Mouse (Mus musculus): ENCODE data around the gene Ccdc40.

The Ccdc40 gene

DNA sequence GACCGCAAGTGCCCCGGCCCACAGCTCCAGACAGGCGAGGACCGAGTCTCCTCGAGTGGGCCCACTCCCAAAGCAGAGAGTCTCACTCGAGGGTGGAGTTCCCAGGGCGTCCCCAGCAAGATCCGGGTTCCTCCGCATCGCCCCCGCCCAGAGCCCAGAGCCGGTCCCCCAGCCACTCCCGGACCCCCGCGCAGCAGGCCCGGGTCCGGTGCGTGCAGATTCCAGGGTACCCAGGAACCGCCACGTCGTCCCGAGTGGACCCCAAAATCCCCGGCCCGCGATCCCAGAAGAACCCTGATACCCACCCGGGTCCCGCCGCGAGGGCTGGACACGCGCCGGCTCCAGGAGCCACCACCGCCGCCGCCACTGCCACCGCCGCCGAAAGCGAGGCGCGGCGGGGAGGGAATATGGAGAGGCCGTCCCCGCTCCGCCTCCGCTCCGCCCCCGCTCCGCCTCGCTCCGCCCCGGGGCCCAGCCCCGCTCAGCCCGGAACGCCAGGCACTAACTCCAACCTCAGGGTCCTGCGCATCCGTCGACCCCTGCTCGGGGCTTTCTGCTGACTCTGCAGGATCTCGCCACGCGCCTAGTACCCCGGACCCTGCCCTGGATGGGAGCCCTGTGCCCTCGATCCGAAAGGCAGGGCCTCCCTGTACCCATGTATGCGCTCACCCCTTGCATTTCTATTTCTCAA is at the start of gene Ccdc40, which contains the start of gene Tbc1d16:
Ccdc40 (plus strand) TSS at position 482 of the 691 bp plus-strand sequence.
Tbc1d16 (minus strand) TSS at position 409 of the 691 bp plus-strand sequence.
- in situ Hi-C loops (cut with MboI; ENCODE audit: low sequenced_read_pairs) = no loop called here

DNA sequence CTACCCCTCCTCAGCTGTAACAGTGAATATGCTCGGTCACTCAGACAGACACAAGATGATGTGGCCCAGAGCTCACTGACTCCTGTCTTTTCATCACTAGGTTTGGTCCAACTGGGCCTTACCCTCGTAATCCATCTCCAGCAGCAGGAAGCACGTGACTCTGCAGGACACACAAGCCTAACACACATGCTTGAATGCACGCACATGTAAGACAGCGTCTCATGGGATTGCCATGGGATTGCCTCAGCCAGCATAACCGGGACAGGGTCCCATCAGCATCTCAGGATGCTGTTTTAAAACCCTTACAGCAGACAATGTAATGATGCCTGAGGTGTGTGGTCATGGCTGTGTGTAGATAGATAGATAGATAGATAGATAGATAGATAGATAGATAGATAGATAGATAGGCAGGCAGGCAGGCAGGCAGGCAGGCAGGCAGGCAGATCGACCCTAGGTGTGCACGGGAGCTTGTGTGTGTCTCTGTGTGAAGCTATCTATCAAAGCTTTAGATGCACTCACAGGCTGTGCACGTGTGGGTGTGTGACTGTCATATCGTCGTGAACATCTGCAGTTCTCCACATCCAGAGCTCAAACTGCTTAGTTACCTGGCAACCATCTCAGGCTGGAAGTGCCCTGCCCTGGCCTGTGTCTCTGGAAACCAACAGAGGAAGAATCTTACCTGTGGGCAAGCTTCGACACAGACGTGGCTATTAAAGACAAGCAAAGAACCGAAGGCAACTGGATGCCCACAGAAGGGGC is 47.4 kb upstream of the Ccdc40 start:
- in situ Hi-C loops (cut with MboI; ENCODE audit: low sequenced_read_pairs) = no loop called here

DNA sequence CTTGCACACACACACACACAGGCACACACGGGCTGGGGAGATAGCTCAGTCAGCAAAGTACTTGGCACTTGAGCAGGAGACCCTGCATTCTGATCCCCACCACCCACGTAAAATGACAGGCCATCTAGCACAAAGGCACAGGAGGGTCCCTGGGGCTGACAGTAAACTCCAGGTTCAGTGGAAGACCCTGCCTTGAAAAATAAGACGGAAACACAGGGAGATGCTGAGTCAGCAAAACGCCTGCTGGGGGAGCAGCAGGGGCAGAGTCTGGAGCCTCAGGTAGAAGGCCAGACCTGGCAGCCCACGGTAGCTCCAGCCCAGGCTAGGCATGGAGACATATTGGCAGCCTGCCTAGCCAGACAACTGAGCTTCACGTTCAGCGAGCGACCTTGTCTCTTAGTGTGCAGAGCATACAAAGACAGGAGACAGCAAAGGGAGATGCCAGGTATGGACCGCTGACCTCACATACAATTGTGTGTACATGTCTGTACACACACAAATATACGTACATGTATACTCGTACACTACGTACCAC is 46.4 kb upstream of the Ccdc40 start:
- in situ Hi-C loops (cut with MboI; ENCODE audit: low sequenced_read_pairs) = no loop called here

DNA sequence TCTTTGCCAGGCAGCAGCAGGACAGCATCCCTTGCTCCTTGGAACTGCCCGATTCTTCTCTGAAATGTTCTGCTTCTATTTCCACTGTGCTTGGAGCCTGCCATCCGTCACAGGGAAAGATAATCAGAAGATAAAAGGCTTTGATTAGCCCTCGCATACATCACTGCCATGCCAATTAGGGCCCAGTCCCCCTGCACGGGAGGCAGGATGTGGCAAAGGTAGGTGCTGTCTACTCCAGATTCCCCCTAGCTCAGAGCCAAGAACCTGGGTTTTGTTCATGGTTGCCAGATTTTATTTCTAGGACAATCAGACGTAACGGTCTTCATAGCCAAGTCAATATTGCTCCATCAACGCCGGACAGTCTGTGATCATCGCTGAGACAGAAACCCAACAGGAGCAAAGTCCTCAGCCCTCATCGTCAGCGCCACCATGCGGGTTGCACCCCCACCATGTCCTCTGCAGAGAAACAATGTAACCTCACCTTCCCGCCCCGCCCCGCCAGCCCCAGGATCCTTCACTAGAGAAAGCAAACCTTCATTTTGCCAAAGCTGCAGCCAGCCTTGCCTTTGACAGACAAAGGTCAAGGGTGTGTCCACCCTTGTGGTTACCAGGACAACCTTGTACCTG is 44.6 kb upstream of the Ccdc40 start:
- in situ Hi-C loops (cut with MboI; ENCODE audit: low sequenced_read_pairs) = no loop called here

DNA sequence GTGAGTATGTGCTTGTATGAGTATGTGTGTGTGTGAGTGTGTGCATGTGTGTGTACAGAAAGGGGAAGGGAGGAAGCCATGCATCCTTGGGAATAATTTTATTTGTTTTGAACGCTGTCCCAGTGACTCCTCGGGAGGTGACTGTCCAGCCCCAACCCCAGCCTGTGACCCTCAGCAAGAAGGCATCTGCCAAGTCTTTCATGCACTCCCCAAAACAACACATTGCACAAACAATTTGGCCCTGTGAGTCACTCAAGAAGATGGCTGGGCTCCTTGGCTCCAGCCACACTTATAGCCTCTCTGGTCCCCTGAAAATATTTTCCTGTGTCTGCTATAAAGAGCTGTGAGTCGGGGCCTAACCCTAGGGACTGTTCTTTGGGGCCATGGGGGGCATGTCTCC is 42.0 kb upstream of the Ccdc40 start:
- in situ Hi-C loops (cut with MboI; ENCODE audit: low sequenced_read_pairs) = loop anchor here (5.0 kb wide), 1 partner anchor 94 kb away; no protein-coding TSS in a partner anchor

DNA sequence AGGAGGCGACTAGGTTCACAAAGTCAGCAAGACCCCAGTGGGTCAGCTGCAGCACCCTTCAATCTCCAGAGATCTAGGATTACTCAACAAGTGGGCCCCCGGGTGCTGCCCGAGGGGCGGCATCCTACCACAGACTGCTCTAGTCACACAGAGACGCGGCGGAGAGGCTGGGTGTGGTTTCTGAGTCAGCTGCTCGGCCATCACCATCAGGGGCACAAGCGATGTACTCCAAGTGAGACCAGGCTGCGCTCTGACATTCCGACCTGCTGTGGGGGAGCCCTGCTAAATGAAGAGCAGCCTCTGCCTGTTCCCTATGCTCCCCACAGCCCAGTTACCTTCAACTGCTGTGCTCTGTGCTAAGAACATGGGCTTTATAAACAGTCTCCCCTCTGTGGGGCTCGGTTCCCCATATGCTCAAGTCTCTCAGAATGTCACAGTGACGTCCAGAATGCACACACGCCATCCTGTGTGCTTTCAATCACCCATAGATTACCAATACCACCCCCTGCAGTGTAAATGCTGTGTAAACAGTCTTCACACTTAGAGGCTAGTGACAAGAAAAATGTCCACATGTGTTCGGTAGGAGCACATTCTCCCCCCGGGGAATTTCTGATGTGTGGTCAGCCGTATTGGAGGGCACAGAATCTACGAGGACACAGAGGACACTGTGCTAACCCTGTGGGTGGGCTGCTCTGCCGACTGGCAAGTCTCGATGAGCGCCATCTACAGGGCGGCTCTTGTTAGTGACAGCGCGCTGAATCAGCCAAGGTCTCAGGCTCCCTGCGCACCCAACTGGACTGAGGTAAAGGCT is 41.2 kb upstream of the Ccdc40 start:
- in situ Hi-C loops (cut with MboI; ENCODE audit: low sequenced_read_pairs) = loop anchor here (5.0 kb wide), 1 partner anchor 95 kb away; no protein-coding TSS in a partner anchor

DNA sequence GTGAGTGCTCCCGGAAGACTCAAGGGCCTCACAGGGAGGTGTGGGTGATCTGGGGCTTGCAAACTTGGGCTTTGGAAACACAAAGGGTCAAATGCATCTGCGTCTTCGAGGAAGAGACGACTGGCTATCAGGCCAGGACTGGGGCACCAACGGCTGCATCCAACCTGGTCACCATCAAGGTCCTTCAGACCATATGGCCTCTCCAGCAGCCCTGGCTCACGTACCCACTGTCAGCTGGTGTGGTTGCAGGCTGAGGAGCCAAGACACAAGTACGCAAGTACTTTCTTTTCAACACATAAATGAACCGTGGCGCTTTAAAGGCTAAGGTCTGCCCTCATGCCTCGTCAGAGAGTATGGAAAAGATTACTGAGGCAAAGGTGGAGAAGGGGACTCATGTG is 40.6 kb upstream of the Ccdc40 start:
- in situ Hi-C loops (cut with MboI; ENCODE audit: low sequenced_read_pairs) = loop anchor here (5.0 kb wide), 1 partner anchor 95 kb away; no protein-coding TSS in a partner anchor

DNA sequence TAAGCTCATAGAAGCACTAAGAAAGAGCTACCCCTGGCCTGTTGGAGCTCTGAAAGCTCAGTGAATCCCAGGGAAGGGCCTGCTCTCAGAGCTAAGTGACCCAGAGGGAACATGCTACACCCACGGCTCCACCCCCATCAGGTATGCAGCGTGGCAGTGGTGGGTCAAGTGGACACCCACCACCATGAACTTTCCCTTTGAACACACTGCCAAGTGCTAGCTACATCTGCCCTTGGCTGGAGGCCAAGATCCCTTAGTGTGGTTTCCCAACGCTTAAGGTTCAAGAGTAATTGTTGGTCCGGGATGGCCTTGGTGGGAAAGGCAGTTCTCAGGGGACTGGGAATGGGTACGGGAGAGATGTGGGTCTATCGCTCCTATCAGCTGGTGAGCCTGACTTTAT is 40.0 kb upstream of the Ccdc40 start:
- in situ Hi-C loops (cut with MboI; ENCODE audit: low sequenced_read_pairs) = loop anchor here (5.0 kb wide), 1 partner anchor 96 kb away; no protein-coding TSS in a partner anchor

DNA sequence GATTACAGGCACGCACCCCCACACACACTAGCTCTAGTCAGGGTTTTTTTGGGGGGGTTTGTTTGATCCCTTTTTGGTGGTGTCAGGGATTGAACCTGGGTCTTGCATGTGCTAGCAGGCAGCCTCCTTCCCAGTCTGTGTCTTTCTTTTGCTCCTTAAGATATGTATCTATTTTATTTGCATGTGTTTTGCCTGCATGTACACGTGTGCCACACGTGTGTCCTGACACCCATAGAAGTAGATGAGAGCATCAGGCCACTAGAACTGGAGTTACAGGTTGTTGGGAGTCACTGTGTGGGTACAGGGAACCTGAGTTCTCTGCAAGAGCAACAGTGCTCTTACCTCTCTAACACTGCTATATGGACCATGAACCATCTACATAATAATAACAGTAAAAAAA is 39.1 kb upstream of the Ccdc40 start:
- in situ Hi-C loops (cut with MboI; ENCODE audit: low sequenced_read_pairs) = loop anchor here (5.0 kb wide), 1 partner anchor 97 kb away; no protein-coding TSS in a partner anchor

DNA sequence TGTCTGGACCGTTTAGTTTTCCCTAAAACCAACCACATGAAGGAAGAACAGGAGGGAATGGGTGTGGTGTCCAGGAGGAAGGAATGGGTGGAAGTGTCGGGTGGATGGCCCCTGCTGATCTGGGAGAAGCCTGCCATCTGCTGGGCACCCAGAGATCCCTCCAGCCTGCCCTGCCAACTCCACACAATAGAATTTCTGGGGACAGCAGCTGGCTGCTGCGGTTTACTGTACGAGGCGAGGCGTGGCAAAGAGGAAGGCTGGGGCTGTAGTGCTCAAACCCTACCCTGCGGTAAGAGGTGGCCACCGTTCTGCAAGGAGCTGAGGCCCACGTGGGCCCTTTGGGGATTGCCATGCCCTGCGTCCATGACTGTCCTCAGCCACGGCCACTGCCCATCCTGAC is 37.9 kb upstream of the Ccdc40 start:
- in situ Hi-C loops (cut with MboI; ENCODE audit: low sequenced_read_pairs) = loop anchor here (10.0 kb wide), 1 partner anchor 156 kb away; no protein-coding TSS in a partner anchor

DNA sequence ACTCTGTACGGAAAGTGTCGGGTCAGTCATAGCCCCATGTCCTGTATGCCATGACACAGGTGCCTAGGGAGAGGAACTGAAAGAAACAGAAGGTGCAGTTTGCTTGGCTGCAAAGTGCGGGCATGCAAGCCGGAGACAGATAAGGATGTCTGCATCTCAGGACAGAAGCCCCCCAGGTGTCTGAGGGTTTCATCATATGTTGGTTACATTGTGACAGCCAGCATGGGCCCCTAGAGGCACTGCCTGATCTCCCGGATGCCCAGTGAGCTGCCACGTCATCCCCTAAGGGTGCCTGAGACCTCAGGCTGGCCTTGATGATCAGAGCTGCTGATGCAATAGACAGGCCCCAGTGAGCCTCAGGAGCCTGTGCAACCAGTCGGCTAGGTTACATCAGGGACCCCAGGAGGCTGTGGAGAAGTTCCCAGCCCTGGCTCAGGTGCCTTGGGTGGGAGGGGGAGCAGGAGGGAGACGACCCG is 36.7 kb upstream of the Ccdc40 start:
- in situ Hi-C loops (cut with MboI; ENCODE audit: low sequenced_read_pairs) = loop anchor here (10.0 kb wide), 1 partner anchor 157 kb away; no protein-coding TSS in a partner anchor

DNA sequence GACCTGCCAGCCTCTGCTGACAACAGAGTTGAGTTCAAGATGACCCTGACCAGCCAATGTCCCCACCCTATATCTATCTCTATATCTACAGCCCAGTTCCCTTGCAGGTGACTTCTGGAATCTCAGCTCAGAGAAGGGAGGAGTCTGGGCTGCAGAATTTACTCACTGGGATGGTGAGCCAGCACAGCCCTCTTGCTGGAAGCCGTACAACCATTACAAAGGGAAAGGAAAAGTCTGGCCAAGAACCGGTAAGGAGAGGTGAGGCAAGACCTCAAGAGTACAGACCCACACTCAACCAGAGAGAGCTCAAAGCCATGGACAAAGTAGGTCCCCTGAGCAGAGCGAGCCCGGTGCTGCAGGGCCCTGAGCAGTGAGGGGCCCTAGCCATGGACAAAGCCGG is 36.2 kb upstream of the Ccdc40 start:
- in situ Hi-C loops (cut with MboI; ENCODE audit: low sequenced_read_pairs) = loop anchor here (10.0 kb wide), 1 partner anchor 157 kb away; no protein-coding TSS in a partner anchor

DNA sequence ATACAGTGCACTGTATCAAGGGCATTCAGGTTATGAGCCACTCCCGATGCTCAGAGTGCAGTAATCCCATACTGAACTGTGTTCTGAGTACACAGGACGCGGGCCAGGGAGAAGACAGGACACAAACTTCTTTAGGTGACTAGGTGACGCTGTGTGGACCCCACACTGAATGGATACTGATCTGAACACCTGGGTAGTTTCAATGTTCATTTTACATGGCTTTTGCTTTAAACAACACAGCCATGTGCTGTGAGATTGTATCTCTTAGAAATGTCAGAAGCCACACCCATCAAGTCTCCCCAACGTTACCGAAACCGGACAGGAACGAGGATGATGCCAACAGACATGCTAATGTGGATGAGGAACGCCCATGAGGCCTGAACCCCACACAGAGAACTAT is 35.8 kb upstream of the Ccdc40 start:
- in situ Hi-C loops (cut with MboI; ENCODE audit: low sequenced_read_pairs) = loop anchor here (10.0 kb wide), 1 partner anchor 158 kb away; no protein-coding TSS in a partner anchor

DNA sequence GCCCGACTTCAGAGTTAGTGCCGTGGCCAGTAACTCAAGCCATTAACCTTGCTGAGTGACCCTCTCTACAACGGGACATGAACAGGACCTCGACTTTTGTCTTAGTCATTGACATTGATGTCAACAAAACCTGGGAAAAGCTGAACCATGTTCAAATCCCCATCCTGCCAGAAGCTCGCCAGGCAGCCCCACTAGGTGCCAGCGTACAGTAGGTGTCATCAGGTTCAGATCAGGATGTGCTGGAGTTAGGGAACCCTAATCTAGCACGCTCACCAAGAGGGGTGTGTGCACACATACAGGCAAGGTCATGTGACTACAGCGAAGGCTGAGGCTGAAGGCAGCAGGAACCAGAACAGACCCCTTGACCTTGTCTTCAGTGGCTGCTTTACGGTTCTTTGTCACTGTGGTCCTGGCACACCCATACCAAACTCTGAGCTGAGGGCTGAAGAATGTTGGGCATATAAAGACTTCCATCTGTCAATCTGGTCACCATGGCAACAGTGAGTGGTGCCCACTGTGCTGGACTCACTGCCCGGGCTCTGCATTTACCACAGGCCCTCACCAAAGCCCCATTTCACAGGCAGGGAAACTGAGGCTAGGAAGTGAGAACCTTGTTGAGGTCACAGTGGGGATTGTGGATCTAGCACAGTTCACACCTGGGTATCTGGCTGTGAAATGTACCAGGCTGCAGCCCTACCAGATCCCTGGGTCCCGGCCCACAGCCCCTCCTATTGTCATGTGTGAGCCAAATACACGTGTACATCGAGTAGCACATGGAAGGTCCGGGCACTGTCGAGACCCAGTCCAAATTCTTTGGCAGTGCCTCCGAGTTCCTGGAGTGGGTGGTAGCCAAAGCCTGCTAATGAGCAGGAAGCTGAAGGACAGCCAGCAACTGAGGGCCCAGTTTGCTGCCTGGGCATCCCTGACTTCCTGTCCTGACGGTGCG is 30.5 kb upstream of the Ccdc40 start:
- in situ Hi-C loops (cut with MboI; ENCODE audit: low sequenced_read_pairs) = loop anchor here (10.0 kb wide), 1 partner anchor 163 kb away; no protein-coding TSS in a partner anchor

DNA sequence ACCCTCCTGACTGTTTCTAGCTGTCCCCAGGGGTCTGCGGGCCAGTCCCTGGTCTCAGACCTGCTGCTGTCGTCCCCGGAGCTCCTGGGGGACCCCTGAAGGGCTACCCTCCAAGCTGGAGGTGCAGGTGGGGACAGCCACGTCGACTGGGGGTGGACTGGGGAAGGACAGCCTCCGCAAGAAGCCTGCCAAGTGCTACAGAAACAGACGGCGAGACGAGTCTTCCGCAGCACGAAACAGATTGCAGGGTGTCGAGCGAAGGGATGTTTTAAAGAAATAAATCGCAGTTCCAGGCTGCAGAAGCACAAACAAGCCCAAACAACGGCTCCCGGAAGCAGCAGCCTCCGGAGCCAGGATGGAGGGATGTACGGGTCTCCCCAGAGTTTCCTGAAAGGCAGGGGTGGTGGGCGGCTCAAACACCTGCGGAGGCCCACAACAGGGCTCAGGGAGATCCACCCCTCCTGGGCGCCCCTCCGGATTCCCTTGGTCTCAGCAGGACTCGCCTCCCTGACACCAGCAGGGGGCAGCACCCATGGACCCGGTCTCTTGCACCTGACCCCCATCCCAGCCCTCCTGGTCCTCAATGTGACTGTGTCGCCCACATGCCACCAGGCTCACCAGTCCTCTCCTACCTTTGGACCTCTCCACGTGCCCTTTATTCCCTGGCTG is 29.7 kb upstream of the Ccdc40 start:
- in situ Hi-C loops (cut with MboI; ENCODE audit: low sequenced_read_pairs) = loop anchor here (10.0 kb wide), 1 partner anchor 164 kb away; no protein-coding TSS in a partner anchor

DNA sequence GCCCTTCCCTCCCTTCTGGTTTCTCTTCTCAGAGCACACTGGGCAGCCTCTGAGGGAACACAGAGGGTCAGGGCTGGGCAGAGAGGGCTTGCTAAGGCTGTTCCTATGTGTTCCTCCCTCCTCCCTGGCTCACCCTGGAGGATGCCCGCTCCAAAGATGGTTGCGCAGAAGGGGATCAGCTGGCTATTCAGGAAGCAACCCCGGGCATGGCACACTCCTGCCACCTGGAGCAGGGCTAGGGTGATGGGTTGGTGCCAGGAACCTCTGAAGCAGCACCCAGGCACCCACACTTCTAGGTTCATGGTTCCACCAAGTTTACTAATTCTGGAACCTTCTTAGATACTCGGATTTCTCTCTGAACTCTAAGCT is 29.2 kb upstream of the Ccdc40 start:
- in situ Hi-C loops (cut with MboI; ENCODE audit: low sequenced_read_pairs) = loop anchor here (10.0 kb wide), 1 partner anchor 164 kb away; no protein-coding TSS in a partner anchor

DNA sequence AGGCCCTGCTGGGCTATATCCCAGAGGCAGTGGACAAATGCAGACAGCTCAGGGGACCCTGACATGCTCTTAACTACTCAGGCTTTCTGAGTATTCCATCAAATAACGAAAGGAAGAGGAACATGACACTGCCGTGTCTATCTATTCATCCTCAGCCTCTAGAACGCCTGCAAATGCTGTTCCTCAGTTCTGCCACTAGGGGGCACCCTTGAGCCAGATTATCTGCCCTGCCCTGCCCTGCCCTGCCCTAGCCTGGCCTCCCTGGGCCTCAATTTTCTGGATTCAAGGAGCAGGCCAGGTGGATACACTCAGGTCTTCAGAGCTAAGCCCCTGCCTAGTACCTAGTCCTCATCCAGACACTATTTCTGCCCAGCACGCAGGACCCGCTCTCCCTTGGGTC is 24.9 kb upstream of the Ccdc40 start:
- in situ Hi-C loops (cut with MboI; ENCODE audit: low sequenced_read_pairs) = no loop called here

DNA sequence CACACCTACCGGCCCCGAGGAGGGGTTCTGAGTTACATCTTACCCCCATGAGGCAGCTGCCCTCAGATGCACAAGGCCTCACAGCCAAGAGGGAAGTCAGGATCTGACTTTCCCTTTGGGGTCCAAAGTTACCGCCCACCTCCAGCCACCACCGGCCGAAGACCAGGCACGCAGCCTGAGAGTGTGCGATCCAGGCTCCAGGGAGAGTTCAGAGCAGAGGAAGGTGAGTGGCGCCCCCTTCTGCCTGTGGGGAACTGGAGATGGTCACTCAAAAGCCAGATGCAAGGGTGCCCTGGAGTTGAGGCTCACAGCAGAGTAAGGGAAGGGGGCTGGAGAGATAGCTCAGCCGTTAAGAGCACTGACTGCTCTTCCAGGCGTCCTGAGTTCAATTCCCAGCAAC is 22.6 kb upstream of the Ccdc40 start:
- in situ Hi-C loops (cut with MboI; ENCODE audit: low sequenced_read_pairs) = no loop called here

Measured in CH12F3 (cell line).